Mouse (Mus musculus) liver, embryonic 14.5 days (tissue): ENCODE data around the gene Cacnb4. TPM values are rescaled to one million over a fixed set of nuclear protein-coding genes. Genes with fewer than 3 reads are reported as not detected.

Experiments
- ATAC-seq: fragments of 200-750 bp; cut with Nextera tagmentation; 2 replicates; pipeline ENCODE4 v1.8.0; 2017; ENCODE audit warnings: moderate number of reproducible peaks, mild to moderate bottlenecking, moderate library complexity; ENCODE audit not compliant: insufficient read depth
- DNase-seq, 3 experiments: peaks; one replicate each; pipeline ENCODE4 v3.0.0-alpha.2; 2012 to 2013; ENCODE audit warnings: low read depth in 3 of 3, low spot score in 3 of 3
- H3K27ac ChIP-seq: fragments of 300-500 bp; sonication (generic); 2 replicates; pipeline ENCODE4 v1.5.1; 2014; ENCODE audit warnings: moderate library complexity, mild to moderate bottlenecking, control low read depth, inconsistent platforms
- H3K27me3 ChIP-seq: fragments of 300-500 bp; sonication (generic); 2 replicates; pipeline ENCODE4 v1.6.1; 2014; ENCODE audit warnings: mild to moderate bottlenecking, low read length, moderate library complexity; ENCODE audit not compliant: control insufficient read depth, insufficient read depth
- H3K36me3 ChIP-seq: fragments of 300-500 bp; sonication (generic); replicated peaks from 2 replicates; pipeline ENCODE4 v1.6.1; 2014; ENCODE audit warnings: low read depth; ENCODE audit not compliant: control insufficient read depth, insufficient read depth
- H3K4me1 ChIP-seq, 2 experiments: fragments of 200-500 bp in 1 of 2; fragments of 300-500 bp in 1 of 2; sonication (generic) in 1 of 2; replicated peaks; 2 replicates each; pipeline ENCODE4 v1.6.1; 2012 to 2014; ENCODE audit warnings: antibody characterized with exemption in 1 of 2, inconsistent platforms in 1 of 2, low read length in 1 of 2; ENCODE audit not compliant: control insufficient read depth in 2 of 2, insufficient read depth in 2 of 2
- H3K4me2 ChIP-seq: fragments of 300-500 bp; sonication (generic); 2 replicates; pipeline ENCODE4 v1.6.1; 2014; ENCODE audit warnings: low read depth, mild to moderate bottlenecking, control low read depth, moderate library complexity
- H3K4me3 ChIP-seq, 2 experiments: fragments of 200-500 bp in 1 of 2; fragments of 300-500 bp in 1 of 2; sonication (generic) in 1 of 2; 2 replicates each; pipeline ENCODE4 v1.5.1; 2012 to 2014; ENCODE audit warnings: low read depth in 2 of 2, low read length in 2 of 2, mild to moderate bottlenecking in 2 of 2, control low read depth in 1 of 2, inconsistent platforms in 1 of 2, moderate library complexity in 1 of 2; ENCODE audit not compliant: insufficient read depth in 1 of 2
- H3K9ac ChIP-seq: fragments of 300-500 bp; sonication (generic); replicated peaks from 2 replicates; pipeline ENCODE4 v1.6.1; 2014; ENCODE audit warnings: mild to moderate bottlenecking, control low read depth, moderate library complexity
- H3K9me3 ChIP-seq: fragments of 300-500 bp; sonication (generic); 2 replicates; pipeline ENCODE4 v1.6.1; 2016; ENCODE audit warnings: low read length, mixed read lengths; ENCODE audit not compliant: control insufficient read depth
- CTCF ChIP-seq: IDR thresholded peaks from 2 replicates; pipeline ENCODE4 v1.5.1; 2016; ENCODE audit warnings: antibody characterized with exemption, low read depth, control low read depth
- EP300 ChIP-seq: IDR thresholded peaks from 2 replicates; pipeline ENCODE4 v1.6.1; 2016; ENCODE audit warnings: antibody characterized with exemption, low read depth
- WGBS: fragments of 180-500 bp; shearing (Covaris S2); extraction: QIAGEN DNeasy Blood & Tissue Kit; methylation state at CpG from one replicate; pipeline ENCODE4 v1.1.7; 2014; ENCODE audit not compliant: insufficient replicate concordance; 5-methylcytosine and 5-hydroxymethylcytosine counted together
- polyA plus RNA-seq, 2 experiments: library from polyadenylated mRNA; depleted of rRNA in 1 of 2; stranded (reverse) in 1 of 2; unstranded in 1 of 2; fragments of >200 nt; fragmentation: Nextera tagmentation in 1 of 2; extraction: Ambion mirVana in 1 of 2; gene quantifications; 2 replicates each; pipeline versions ENCODE4 v1.2.1 to v1.2.3; 2012 to 2014

Cacnb4 gene
- polyA plus RNA-seq, 2 experiments = 0.06 to 0.19 TPM

- H3K4me3 ChIP-seq = no peak overlapping the region
- no peak overlapping the region for H3K27ac ChIP-seq
- H3K27me3 ChIP-seq = no peaks in the 10 kb centered on the region
- 35% methylated on average over 5 of the region's 5 CpGs for WGBS
- no peak for TF ChIP-seq EP300
- no peak for TF ChIP-seq CTCF
- no peaks in the 10 kb centered on the region for H3K9me3 ChIP-seq
- DNase-seq = no peak
- ATAC-seq = no peak
- H3K36me3 ChIP-seq = no peaks in the 10 kb centered on the region
- H3K4me2 ChIP-seq = no peak overlapping the region
- H3K9ac ChIP-seq = no peak overlapping the region
- peaks cover 18 to 41% of the 10 kb centered on the region in 2 experiments for H3K4me1 ChIP-seq
Observed at GRCm38 (mm10) chr2:52446648-52447047, 230.0 kb downstream of the Cacnb4 start.

GRCm38 (mm10) chr2:52442125-52442524 is 234.5 kb downstream of the Cacnb4 start:
- DNase-seq (no peak), ATAC-seq (no peak)
- no peak overlapping the region for H3K4me3 ChIP-seq
- no peaks in the 10 kb centered on the region for H3K9me3 ChIP-seq
- no peak for TF ChIP-seq EP300
- no peak for TF ChIP-seq CTCF
- H3K36me3 ChIP-seq = no peaks in the 10 kb centered on the region
- H3K9ac ChIP-seq = no peak overlapping the region
- H3K4me1 ChIP-seq = peaks cover 0 to 18% of the 10 kb centered on the region in 2 experiments
- 47% methylated on average over 5 of the region's 5 CpGs for whole genome bisulfite sequencing
- H3K4me2 ChIP-seq = no peak overlapping the region
- H3K27me3 ChIP-seq = no peaks in the 10 kb centered on the region
- no peak overlapping the region for H3K27ac ChIP-seq

- Histone ChIP-seq H3K27ac (no peak overlapping the region), H3K36me3 (no peaks in the 10 kb centered on the region), H3K9ac (no peak overlapping the region), H3K4me1 (peaks cover 0 to 11% of the 10 kb centered on the region in 2 experiments; a peak in 2 of 4 replicates), H3K4me2 (no peak overlapping the region), H3K4me3 (no peak overlapping the region), H3K9me3 (no peaks in the 10 kb centered on the region), H3K27me3 (no peaks in the 10 kb centered on the region)
- no peak for TF ChIP-seq CTCF
- TF ChIP-seq EP300 = no peak
- WGBS = 55% methylated on average over 4 of the region's 4 CpGs
- ATAC-seq (no peak), DNase-seq (no peak)
Observed at GRCm38 (mm10) chr2:52440420-52441015, 236.1 kb downstream of the Cacnb4 start.

- H3K4me1 ChIP-seq = peaks cover 0 to 8% of the 10 kb centered on the region in 2 experiments; a peak in 2 of 4 replicates
- H3K27me3 ChIP-seq = no peaks in the 10 kb centered on the region
- H3K27ac ChIP-seq = no peak overlapping the region
- H3K9me3 ChIP-seq = no peaks in the 10 kb centered on the region
- H3K4me3 ChIP-seq = no peak overlapping the region
- DNase-seq = no peak
- H3K4me2 ChIP-seq = no peak overlapping the region
- WGBS = 79% methylated on average over 4 of the region's 4 CpGs
- no peak overlapping the region for H3K9ac ChIP-seq
- no peak for TF ChIP-seq EP300
- no peak for TF ChIP-seq CTCF
- H3K36me3 ChIP-seq = no peaks in the 10 kb centered on the region
- no peak for ATAC-seq
Observed at GRCm38 (mm10) chr2:52438437-52438836, 238.2 kb downstream of the Cacnb4 start.

GRCm38 (mm10) chr2:52438013-52438412 is 238.6 kb downstream of the Cacnb4 start:
- H3K9me3 ChIP-seq = no peaks in the 10 kb centered on the region
- no peaks in the 10 kb centered on the region for H3K36me3 ChIP-seq
- DNase-seq (no peak), ATAC-seq (no peak)
- H3K27me3 ChIP-seq = no peaks in the 10 kb centered on the region
- no peak overlapping the region for H3K4me3 ChIP-seq
- WGBS = 52% methylated on average over 6 of the region's 6 CpGs
- H3K4me1 ChIP-seq = peaks cover 0 to 8% of the 10 kb centered on the region in 2 experiments; a peak in 2 of 4 replicates
- H3K4me2 ChIP-seq = no peak overlapping the region
- TF ChIP-seq EP300 (no peak), CTCF (no peak)
- H3K27ac ChIP-seq = no peak overlapping the region
- H3K9ac ChIP-seq = no peak overlapping the region
